Mouse (Mus musculus) hematopoietic stem cell, adult 5-6 weeks (primary cell): ENCODE measurements around the gene 5430419D17Rik. TPM values are rescaled to one million over a fixed set of nuclear protein-coding genes. Genes with fewer than 3 reads are reported as not detected.

Experiments used
- ATAC-seq, 2 experiments: fragments of 125-278 bp in 1 of 2; replicated peaks in 1 of 2; 2 replicates each; pipeline ENCODE4 v1.8.0; 2016 to 2017; ENCODE audit warnings: inconsistent platforms in 2 of 2, mild to moderate bottlenecking in 2 of 2, moderate number of reproducible peaks in 2 of 2, low read depth in 1 of 2, moderate TSS enrichment in 1 of 2; ENCODE audit not compliant: low FRiP score in 2 of 2, poor library complexity in 2 of 2, severe bottlenecking in 2 of 2, insufficient read depth in 1 of 2, low TSS enrichment in 1 of 2
- total RNA-seq: library from RNA; stranded (forward); fragments of 172-1452, 232-1000 nt; gene quantifications from 2 replicates; pipeline ENCODE4 v1.2.3, GENCODE M21; 2017

Gene 5430419D17Rik
- not detected in 2 replicates for total RNA-seq

DNA sequence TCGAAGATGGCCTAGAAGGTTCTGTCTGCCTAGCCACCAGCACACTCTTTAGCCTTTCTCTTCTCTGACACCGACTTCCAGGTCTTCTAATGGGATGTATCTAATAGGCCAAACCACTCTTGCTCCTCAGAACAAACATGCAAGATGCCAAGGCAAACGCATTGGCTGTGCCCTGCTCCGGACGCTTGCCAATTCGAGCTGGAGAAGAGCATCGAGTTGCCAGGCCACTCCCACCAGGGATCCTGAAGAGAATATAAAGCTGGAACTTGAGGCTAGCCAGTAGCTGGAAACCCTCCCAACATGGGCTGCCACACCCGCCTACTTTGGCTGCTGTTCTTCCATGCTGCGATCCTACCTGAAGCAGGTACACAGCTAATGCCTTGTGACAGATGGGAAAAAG lies at the start of gene 5430419D17Rik:
TSS of gene 5430419D17Rik (plus strand) at position 282 of the 400 bp plus-strand sequence.
- no peak for ATAC-seq

DNA sequence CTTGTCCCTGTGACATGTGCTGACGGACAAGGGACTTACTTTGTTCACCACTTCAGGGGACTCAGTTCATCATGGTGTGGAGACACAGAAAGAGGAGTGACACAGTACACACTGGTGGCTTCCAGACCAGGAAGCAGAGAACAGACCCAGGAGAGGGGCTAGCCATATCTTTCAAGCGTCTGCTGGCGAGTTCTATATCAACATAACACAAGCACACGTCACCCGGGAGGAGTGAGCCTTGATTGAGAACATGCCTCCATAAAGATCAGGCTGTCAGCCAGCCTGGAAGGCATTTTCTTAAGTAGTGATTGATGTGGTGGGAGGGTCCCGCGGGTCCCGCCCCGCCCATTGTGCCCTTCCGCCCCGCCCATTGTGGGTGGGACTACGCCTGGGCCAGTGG lies 44.2 kb upstream of the 5430419D17Rik start:
- no peak for ATAC-seq

DNA sequence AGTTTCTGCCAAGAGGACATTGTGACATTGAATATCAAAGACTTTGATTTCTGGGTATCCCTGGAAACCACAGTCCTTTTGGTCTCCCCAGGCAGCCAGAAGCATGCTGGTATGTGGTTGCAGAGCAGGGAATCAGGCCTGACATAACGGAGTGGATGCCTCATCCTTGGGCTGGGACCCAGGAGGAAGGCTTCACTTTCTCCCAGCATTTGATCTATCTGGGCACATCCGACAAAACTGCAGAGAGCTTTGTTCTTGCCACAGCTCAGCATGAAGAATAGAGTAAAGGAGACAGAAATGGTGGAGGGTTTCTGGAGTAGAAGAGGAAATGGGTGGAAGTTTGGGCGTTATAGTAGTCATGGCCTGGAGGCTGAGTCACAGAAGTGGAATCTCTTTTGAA lies 41.0 kb upstream of the 5430419D17Rik start:
- no peak for ATAC-seq

DNA sequence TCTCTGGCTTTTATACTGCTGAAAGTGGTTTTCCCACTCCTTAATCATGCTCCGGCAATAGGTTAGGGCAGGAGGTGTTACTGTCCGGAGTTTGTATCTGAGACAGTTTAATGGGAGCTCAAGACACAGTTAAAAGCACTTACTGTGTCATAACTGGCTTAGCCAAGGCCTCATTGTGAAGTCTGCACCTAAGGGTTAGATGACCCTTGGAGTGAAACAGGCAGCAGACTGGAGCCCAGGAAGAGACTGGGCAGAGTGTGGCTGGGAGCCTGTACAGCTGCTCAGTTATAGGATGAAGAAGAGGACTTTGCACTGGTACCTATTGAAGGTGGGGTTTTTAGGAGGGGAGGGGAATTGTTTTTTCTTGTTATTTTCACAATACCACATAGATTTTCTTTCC lies 28.0 kb upstream of the 5430419D17Rik start, which contains the start of gene 4933402N03Rik:
TSS of gene 4933402N03Rik (minus strand) at position 101 of the 400 bp plus-strand sequence.
- no peak for ATAC-seq

DNA sequence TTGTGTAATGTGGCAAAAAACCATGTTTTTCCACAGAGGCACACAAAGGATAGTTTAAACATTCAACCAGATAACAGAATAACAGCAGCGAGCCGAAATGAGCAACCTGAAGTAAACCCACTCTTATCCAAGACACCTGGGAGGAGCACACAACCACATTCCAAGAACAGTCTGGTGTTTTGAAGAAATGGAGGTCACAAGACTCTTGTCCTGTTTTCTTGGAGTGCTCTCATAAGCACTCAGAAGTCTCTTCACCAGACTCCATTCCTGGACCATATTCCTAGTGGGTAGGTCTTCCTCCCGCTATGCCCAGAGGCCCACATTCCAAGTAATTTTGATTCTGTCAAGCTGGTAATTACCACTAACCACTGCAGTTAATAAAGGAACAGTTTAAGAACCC lies 24.0 kb upstream of the 5430419D17Rik start:
- ATAC-seq, result no peak

DNA sequence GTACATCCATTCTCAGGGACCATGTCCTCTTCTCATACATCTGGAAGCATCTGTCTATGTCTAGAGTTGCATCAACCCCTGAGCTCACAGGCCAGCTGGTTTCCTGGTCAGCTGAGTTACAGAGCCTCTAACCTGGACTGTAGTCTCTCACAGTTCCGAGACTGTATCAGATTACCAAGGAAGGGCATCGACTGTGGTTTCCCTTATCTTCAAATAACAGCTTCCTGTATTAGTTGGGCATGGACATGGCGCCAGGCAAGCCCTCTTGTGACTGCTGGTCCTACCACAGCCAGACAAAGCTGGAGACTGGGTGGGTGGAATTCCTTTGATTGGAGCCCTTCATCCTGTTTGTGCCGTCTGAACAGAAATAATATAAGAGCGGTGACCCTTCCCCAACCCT lies 21.2 kb upstream of the 5430419D17Rik start:
- peak; percentile 53 to 62; a peak in 2 of 4 replicates for ATAC-seq

DNA sequence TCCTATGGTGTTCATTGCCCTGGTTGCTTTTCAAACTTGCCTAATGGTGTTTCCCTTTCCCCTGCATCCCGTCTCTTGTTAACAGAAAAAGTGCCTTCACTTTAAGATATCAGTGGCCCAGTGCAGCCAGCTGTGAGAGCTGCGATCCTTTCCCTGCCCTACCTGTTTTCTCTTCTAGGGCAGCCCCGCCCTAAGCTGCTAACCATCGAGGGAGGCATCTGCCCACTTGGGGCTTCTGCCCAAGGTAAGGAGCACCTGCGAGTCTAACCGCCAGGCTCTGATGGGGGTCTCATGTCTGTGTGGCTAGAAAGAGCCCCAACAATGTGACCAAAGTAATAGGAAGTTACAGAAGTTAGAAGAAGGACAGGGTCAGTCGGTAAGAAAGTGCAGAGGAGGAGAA lies 12.0 kb upstream of the 5430419D17Rik start:
- no peak for ATAC-seq

DNA sequence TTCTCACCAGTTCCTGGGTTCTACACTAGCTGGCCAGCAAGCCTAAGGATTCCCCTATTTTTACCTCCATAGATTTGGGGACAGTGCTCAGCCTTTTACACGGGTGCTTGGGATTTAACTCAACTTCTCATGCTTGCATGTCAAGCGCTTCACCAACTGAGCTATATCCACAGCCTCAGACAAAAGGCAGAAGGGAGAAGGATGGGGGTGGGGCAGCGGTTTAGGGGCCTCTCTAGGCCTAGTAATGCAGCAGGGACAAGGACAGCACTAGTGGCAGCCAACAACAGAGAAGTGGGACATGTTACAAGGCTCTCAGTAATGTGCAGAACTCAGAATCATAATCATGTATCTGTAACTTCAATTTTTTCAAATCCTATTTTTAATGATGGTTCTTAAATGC lies 6.4 kb upstream of the 5430419D17Rik start:
- no peak for ATAC-seq

DNA sequence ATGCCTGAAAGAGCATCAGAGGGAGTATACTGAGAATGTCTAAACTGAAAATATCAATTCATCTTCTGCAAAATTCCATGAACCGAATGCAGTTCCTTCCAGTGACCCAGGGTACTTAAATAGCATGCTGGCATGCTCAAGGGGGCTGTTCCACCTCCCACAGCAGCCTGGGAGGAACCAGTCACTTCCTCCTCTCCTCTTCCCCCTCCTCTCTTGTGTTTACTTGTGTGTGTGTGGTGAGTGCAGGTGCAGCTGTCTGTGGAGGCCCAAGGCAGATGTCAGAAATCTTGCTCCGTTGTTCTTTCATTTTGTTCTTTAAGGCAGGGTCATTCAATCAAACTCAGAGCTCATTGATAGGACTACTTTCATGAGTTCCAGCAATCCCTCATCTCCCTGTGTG lies 5.1 kb upstream of the 5430419D17Rik start:
- ATAC-seq, result peak in 1 of 2 experiments; percentile 67; a peak in 3 of 4 replicates

DNA sequence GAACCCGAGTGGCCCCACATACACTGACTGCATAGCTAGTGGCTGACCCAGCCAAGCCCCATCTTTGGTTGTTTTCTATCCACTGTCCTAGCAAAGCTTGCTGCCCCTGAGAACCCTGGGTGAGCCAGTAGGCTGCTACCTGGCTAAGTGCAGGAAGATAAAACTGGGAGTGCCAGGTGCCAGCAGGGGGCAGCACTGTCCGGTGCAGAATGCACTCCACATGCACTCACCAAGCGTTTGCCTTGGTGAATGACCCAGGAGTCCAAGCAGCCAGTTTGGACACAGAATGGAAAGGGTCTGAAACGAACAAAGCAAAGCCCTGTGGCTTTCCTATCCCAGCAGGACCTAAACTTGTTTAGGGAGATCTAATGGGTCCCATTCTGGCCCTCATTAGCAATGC lies 8.5 kb downstream of the 5430419D17Rik start:
- ATAC-seq, result peak in 1 of 2 experiments; percentile 17; a peak in 1 of 4 replicates

DNA sequence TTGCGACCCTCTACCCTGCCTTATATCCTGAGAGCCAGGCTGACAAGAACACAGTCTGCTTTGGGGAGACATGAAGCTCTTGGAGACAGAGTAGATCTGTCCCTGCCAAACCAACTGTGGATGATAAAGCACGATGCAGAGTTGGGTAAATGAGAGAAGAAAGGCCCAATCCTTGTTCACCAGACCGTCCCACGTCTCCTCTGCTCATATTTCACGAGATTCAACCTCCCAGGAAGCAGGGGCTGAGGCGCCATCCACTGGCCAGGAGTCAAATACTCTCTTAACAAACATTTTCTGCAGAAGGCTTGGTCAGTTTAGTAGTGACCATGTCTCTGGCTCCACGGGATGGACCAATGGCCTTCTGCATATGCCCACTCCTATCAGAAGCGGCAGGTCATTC lies 10.1 kb downstream of the 5430419D17Rik start:
- ATAC-seq, result no peak

DNA sequence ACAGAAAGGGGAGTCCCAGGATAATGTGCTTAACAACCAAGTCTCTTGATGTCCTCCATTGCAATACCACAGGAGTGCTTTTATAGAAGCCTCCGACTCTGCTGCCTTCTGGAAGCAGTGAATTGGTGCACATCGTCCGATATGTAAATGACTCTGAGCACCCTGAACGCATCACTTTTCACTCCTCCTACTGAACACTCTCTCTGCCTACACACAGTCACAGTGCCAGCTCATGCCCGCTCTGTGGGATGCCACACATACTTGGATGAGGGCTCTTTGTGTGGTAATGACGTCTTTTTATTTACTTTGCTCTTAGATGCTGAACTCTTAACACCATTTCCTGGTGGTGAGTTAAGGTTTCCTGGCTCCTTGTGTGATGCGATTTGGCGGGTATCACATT lies 12.8 kb downstream of the 5430419D17Rik start:
- ATAC-seq, result no peak

DNA sequence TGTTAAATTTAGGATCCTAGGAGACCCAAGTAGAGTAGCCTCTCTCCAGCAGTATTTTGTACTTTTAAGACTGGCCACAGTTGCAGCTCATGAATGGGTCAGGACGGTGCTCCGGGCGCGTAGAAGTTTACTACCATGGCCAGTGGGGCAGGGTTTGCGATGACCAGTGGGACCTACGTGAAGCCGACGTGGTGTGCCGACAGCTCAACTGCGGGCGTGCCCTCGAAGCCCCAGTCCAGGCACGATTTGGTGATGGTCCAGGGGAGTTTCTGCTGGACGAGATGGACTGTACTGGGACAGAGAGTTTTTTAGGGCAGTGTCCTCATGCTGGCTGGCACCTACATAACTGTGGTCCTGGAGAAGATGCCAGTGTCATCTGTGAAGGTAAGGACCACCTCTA lies 13.8 kb downstream of the 5430419D17Rik start:
- no peak for ATAC-seq

DNA sequence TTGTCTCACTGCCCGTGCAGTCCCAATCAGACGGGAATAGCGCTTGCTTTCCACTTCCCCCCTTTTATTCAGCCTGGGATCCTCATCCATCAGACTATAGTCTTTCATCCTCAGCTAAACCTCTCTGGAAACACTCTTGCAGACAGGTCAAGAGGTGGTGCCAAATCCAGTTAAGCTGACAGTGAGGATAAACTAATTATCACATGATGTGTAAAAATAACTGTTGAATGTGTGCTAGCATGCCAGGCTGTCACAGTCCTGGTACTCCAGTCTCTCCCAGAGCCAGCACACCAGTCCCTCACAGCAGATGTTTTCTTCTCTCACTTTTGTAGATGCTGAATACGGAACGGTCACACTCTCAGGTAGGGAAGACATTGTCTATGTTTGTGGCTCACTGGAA lies 48.9 kb downstream of the 5430419D17Rik start:
- no peak for ATAC-seq

DNA sequence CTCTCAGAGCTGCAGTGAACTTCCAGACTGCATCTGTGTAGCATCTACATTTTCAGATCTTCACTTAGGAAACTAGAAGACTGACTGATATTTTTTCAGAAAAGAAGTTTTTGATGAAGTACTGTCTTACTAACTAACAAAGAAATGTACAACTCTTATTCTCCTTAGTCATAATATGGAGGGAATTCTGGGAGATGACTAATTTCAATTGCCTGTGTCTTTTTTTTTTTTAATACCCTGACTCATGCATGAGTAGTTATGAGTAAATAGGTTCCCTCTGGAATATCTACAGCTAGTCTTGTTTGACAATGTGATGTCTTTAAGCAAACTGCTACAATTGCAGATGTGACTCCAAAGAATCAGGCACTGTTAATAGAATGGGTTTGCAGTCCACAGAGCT lies 61.9 kb downstream of the 5430419D17Rik start:
- no peak for ATAC-seq

DNA sequence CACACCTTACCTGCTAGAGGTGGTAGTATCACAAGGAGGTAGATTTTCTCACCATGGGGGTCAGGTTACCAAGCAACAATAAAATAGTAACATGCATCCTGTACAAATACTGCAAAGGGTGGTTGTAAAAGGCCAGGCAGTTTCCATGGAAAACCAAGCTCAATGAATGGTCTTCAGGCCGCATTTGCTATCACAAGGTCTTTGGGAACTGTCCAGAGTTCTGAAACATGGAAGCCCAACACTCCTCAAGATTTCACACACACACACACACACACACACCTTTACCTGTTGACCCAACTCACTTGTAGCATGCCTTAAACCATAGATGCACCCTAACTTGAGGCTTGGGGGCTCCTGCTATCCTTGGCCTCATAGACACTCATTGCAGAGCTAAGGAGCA lies 70.8 kb downstream of the 5430419D17Rik start:
- no peak for ATAC-seq

DNA sequence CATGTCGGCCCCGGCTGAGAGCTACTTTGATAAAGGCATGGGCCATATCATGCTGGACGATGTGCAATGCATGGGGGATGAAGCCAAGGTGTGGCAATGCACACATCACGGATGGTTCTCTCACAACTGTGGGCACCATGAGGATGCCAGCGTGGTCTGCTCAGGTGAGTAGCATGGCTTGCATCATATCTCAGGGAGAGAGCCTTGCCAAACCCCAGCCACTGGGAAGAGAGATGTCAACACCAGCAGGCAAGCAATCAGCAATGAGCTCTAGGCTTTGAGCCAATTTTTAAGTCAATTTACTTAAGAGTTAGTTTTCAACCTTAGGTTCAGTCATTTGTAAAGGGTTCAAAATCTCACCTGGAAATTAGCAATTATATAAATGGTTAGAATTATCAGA lies 82.6 kb downstream of the 5430419D17Rik start:
- no peak for ATAC-seq

DNA sequence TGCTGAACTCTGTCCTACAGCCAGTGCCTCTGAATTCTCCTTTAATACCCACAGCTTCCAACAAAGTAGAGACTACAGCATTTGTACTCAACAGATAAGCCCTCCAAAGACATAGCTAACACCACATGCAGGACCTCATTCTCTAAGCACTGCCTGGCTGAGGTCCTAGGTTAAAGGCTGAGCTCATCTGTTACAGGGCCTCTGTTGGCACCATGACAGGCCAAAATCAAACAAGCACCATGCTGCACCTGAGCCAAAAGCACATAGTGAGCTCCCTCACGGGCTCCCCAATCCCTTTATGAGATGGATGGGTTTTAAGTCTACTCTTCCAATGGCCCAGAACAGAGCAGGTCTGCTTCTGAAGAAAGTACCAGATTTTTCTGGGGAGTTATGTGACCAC lies 83.1 kb downstream of the 5430419D17Rik start:
- ATAC-seq, result no peak

DNA sequence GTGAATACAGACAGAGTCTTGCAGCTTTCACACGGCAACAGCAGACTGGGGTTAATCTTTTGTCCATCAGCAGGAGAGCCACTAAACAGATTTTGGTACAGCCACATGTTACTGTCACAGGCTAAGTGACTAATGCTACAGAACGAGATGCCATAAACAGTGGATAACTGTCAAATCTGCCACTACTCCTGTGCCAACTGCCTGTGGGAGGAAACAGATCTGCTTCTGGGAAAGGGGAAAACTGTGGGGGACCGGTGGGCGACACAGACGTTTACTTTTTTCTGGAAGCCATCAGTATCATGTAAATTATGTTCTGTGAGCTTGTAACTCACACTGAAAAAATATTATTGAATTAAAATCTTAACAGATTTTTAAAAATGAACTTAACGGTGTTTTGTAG lies 86.7 kb downstream of the 5430419D17Rik start:
- no peak for ATAC-seq

DNA sequence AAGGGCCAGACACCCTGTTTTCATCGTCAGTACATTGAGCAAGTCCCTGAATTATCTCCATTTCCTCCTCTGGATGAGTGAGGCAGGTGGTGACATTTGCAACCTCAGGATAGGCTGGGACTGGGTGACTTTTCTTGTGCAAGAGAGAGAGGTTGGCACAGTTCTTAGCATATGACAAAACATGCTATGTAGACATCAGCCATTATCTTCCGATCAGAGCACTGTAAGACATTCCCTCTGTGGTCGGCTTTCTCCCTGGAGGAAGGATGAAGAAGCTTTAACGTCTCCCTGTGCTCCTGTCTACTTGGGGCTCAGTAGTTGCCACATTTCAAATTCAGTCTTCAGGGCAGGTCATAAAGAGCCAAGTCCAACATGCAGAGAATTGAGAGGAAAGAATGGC lies 90.0 kb downstream of the 5430419D17Rik start:
- no peak for ATAC-seq
